Mouse (Mus musculus): Measurements from ENCODE around the gene Lonp1.

GRCm38 (mm10) chr17:56570287-56570686, 56.4 kb downstream of the Lonp1 start:
- no peak for TF ChIP-seq CTCF (IDR thresholded peaks at IDR 0.05; ENCODE audit: low read depth)
- TF ChIP-seq EP300 (optimal IDR thresholded peaks at IDR 0.05), result no peak
